Mouse (Mus musculus) lung, adult 2 months (tissue): ENCODE results near the gene Ankrd6.
"Not testable (repeated sequence)": the region's sequence is repeated elsewhere in the genome, so short reads cannot be mapped to it uniquely, and the experiment has no call there.

Experiments
- CTCF ChIP-seq: fragments of 200-500 bp; IDR thresholded peaks from 2 replicates; pipeline ENCODE4 v1.5.1; 2011; ENCODE audit warnings: mild to moderate bottlenecking, low read length, control low read depth; ENCODE audit not compliant: insufficient read depth
- POLR2A ChIP-seq: fragments of 200-500 bp; IDR thresholded peaks from 2 replicates; pipeline ENCODE4 v1.6.1; 2011; ENCODE audit warnings: low read depth, mild to moderate bottlenecking, control low read depth, low read length, borderline replicate concordance; ENCODE audit errors: extremely low read depth

- TF ChIP-seq CTCF, POLR2A: not testable (repeated sequence)
Measured at GRCm38 (mm10) chr4:32964619-32965018, 14.0 kb upstream of the Ankrd6 start.
